Mouse (Mus musculus) midbrain, embryonic 13.5 days (tissue): Measurements from ENCODE around the gene Serpina1e. TPM values are rescaled to one million over a fixed set of nuclear protein-coding genes. Genes with fewer than 3 reads are reported as not detected.

ENCODE experiments used
- ATAC-seq: fragments of 200-750 bp; cut with Nextera tagmentation; 2 replicates; pipeline ENCODE4 v1.8.0; 2017; ENCODE audit warnings: mild to moderate bottlenecking, moderate TSS enrichment, moderate library complexity
- H3K27ac ChIP-seq: fragments of 300-500 bp; sonication (generic); 2 replicates; pipeline ENCODE4 v1.5.1; 2015; ENCODE audit warnings: inconsistent platforms, mild to moderate bottlenecking, moderate library complexity
- H3K27me3 ChIP-seq: fragments of 300-500 bp; sonication (generic); 2 replicates; pipeline ENCODE4 v1.6.1; 2015; ENCODE audit warnings: mild to moderate bottlenecking, inconsistent platforms
- H3K36me3 ChIP-seq: fragments of 300-500 bp; sonication (generic); 2 replicates; pipeline ENCODE4 v1.6.1; 2015; ENCODE audit warnings: mild to moderate bottlenecking, inconsistent platforms
- H3K4me1 ChIP-seq: fragments of 300-500 bp; sonication (generic); replicated peaks from 2 replicates; pipeline ENCODE4 v1.6.1; 2015; ENCODE audit warnings: inconsistent platforms
- H3K4me2 ChIP-seq: fragments of 300-500 bp; sonication (generic); replicated peaks from 2 replicates; pipeline ENCODE4 v1.6.1; 2015; ENCODE audit warnings: moderate library complexity, mild to moderate bottlenecking, inconsistent platforms
- H3K4me3 ChIP-seq: fragments of 300-500 bp; sonication (generic); replicated peaks from 2 replicates; pipeline ENCODE4 v1.5.1; 2015; ENCODE audit warnings: mild to moderate bottlenecking, inconsistent platforms
- H3K9ac ChIP-seq: fragments of 300-500 bp; sonication (generic); replicated peaks from 2 replicates; pipeline ENCODE4 v1.6.1; 2015; ENCODE audit warnings: mild to moderate bottlenecking, inconsistent platforms
- H3K9me3 ChIP-seq: fragments of 300-500 bp; sonication (generic); 2 replicates; pipeline ENCODE4 v1.6.1; 2016; ENCODE audit warnings: mild to moderate bottlenecking, inconsistent platforms
- WGBS: fragments of 180-500 bp; shearing (Covaris S2); methylation state at CpG from one replicate; pipeline ENCODE4 v1.1.7; 2015; 5-methylcytosine and 5-hydroxymethylcytosine counted together
- polyA plus RNA-seq: library from polyadenylated mRNA; unstranded; fragments of >200 nt; fragmentation: Nextera tagmentation; extraction: Ambion mirVana; gene quantifications from 2 replicates; pipeline ENCODE4 v1.2.1, GENCODE M21; 2015

Serpina1e gene
- polyA plus RNA-seq: 0.16 TPM in 1 of 2 replicates, not detected in the other

DNA sequence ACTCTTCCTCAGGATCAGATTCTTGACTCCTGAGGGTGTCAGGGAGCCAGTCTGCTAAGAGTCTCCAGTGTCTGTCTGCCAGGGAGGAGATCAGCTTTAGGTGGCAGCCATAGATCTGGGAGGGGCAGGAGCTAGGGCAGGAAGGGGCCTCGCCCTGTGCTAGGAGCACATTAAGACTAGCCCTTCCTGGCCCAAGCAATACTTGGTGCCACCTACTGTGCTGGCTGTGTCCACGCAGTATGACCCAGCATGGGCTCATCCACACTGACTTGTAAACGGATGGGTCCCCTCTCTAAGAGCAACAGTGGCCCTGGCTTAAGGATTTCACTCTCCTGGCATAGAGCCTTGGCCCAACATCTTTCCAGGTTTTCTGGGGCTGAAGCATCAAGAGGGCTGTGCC is at the start of gene Serpina1e:
Serpina1e (minus strand) TSS at position 178 of the 400 bp plus-strand sequence.
- no peaks in the 10 kb centered on the region; the same call in 1 of the 2 replicates for H3K9me3 ChIP-seq
- H3K36me3 ChIP-seq: no peaks in the 10 kb centered on the region
- H3K27me3 ChIP-seq: no peaks in the 10 kb centered on the region
- ATAC-seq: no peak
- no peak within 1 kb of the TSS for H3K27ac ChIP-seq
- no peak within 1 kb of the TSS for H3K4me3 ChIP-seq
- H3K4me2 ChIP-seq: no peak within 1 kb of the TSS
- H3K4me1 ChIP-seq: no peaks in the 10 kb centered on the region
- 86% methylated on average over 3 of the region's 3 CpGs for WGBS
- no peak within 1 kb of the TSS for H3K9ac ChIP-seq

DNA sequence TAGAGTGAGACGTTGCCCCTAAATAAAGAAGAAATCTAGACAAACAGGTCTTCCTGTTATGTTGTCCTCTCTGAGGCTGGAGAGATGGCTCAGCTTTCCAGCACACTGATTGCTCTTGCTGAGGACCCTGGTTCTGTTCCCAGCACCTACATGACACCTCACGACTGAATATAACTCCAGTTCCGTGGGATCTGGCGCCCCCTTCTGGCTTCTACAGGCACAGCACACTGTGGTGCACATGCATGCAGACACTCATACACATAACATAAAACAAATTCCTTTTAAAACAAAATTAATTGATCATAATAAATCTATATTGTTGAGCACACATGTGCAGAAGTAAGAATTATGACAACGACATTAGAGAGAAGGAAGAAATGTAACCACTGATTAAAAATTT is 45.9 kb upstream of the Serpina1e start:
- H3K4me1 ChIP-seq: no peaks in the 10 kb centered on the region
- H3K27me3 ChIP-seq: no peaks in the 10 kb centered on the region
- no peaks in the 10 kb centered on the region for H3K36me3 ChIP-seq
- no peak overlapping the region for H3K27ac ChIP-seq
- ATAC-seq: no peak
- H3K4me2 ChIP-seq: no peak overlapping the region
- H3K9ac ChIP-seq: no peak overlapping the region
- H3K9me3 ChIP-seq: no peaks in the 10 kb centered on the region
- 83% methylated on average over 5 of the region's 5 CpGs for WGBS
- H3K4me3 ChIP-seq: no peak overlapping the region

DNA sequence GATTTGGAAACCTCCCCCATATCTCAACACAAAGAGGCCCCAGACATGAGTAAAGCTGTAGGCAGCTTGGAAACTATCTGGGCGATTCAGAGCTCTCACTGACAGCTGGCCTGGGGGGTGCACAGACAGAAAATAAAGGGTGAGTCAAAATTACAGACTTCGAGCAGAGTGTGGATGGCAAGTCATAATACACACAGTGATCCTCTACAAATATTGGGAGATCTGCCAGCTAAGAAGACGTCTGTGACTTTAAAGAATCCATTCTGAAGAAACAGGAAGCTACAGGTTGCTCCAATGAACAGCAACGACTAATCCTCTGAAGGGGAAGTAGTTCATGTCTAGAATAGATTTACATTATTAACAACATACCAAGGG is 44.5 kb upstream of the Serpina1e start:
- Histone ChIP-seq H3K27ac (no peak overlapping the region), H3K9me3 (no peaks in the 10 kb centered on the region), H3K4me3 (no peak overlapping the region), H3K27me3 (no peaks in the 10 kb centered on the region), H3K9ac (no peak overlapping the region), H3K4me2 (no peak overlapping the region), H3K4me1 (no peaks in the 10 kb centered on the region), H3K36me3 (no peaks in the 10 kb centered on the region)
- WGBS: 70% methylated on average over 4 of the region's 4 CpGs
- ATAC-seq: no peak

DNA sequence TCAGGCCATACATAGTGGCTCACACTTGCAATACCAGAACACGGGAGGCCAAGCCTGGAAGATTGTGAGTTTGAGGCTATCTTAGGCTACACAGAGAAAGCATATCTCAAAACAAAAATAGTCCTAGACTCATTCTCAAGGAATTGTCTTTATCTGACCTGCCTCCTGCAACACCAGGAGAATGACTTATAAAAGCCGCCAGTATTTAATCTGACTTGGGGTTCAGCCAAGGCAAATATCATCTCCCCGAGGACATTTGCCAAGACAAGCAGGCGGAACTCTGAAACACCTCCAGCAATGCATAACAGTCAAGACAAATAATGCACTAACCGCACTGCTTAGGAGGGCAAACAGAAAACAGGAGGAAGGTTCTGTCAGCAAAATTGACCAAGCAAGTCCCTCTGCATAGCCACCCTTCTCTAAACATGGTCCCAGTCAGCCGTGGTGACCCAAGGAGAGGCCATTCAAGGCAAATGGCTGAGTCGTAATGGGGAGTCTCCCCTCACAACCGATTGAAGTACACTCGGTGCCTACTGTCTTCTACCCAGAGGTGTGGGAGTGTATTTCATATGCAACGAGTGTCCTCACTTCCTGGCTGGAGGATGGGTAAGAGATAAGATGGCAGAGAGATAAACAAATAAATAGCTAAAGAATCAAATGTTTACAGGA is 43.9 kb upstream of the Serpina1e start:
- Histone ChIP-seq H3K4me2 (no peak overlapping the region), H3K9ac (no peak overlapping the region), H3K4me1 (no peaks in the 10 kb centered on the region), H3K4me3 (no peak overlapping the region), H3K36me3 (no peaks in the 10 kb centered on the region), H3K27ac (no peak overlapping the region), H3K27me3 (no peaks in the 10 kb centered on the region), H3K9me3 (no peaks in the 10 kb centered on the region)
- no peak for ATAC-seq
- WGBS: 83% methylated on average over 10 of the region's 10 CpGs

DNA sequence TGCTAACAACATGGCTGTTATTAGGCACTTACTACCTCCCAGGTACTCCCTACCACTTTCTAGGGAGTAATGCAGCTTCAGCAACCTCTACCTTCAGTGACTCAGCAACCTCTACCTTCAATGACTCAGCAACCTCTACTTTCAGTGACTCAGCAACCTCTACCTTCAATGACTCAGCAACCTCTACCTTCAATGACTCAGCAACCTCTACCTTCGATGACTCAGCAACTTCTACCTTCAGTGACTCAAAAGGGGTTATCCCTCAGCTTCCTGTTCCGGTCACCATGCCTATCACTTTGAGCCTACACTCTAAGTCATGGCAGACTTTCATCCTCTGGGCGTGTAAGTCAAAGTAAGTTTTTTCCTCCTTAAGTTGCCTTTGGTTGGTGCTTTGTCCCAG is 41.8 kb upstream of the Serpina1e start:
- ATAC-seq: no peak
- Histone ChIP-seq H3K27me3 (no peaks in the 10 kb centered on the region), H3K4me3 (no peak overlapping the region), H3K4me1 (no peaks in the 10 kb centered on the region), H3K9ac (no peak overlapping the region), H3K9me3 (no peaks in the 10 kb centered on the region), H3K4me2 (no peak overlapping the region), H3K27ac (no peak overlapping the region), H3K36me3 (no peaks in the 10 kb centered on the region)
- 92% methylated on average over 3 of the region's 3 CpGs for WGBS

DNA sequence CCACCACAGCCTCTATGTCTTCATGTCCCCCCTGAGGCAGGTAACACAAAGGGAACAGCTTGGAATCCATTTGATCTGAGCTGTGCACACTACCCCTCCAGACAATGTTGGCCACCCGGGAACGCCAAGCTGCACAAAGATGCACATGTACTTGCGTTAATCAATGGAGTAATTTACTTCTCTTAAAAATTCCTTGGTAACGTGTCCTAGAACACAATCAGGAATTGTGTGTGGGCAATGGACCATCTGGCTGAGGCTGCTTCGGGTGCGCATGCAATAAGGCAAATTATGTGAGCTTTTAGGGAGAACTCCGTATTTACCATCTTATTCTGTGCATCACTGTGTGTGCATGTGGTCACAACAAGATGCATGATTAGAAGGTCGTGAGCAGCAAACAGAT is 40.8 kb upstream of the Serpina1e start:
- no peak overlapping the region for H3K9ac ChIP-seq
- no peaks in the 10 kb centered on the region for H3K36me3 ChIP-seq
- no peak overlapping the region for H3K27ac ChIP-seq
- no peak overlapping the region for H3K4me2 ChIP-seq
- no peaks in the 10 kb centered on the region for H3K9me3 ChIP-seq
- H3K4me3 ChIP-seq: no peak overlapping the region
- H3K4me1 ChIP-seq: no peaks in the 10 kb centered on the region
- no peak for ATAC-seq
- no peaks in the 10 kb centered on the region for H3K27me3 ChIP-seq
- WGBS: 76% methylated on average over 8 of the region's 8 CpGs

DNA sequence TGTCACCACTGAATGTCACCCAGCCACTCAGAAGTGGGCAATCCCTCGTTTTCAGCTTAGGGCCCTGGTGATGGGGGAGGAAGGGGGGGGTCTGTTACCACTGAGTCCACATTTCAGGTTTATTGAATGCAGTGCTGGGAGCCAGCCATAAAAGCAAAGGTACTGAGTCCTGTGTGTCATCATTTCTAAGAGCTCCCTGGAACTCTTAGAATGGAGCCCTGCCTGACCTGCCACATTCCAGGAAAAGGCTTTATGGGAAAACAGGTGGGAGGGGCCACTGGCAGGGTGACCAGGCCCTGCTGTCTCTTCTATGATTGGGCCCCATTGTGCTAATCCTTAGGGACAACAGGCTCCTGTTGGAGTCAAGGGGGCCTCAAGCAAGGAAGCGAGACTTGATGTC is 37.7 kb upstream of the Serpina1e start:
- WGBS: 63% methylated on average over 2 of the region's 2 CpGs
- no peak for ATAC-seq
- no peak overlapping the region for H3K9ac ChIP-seq
- no peaks in the 10 kb centered on the region for H3K27me3 ChIP-seq
- H3K9me3 ChIP-seq: no peaks in the 10 kb centered on the region
- H3K4me1 ChIP-seq: no peaks in the 10 kb centered on the region
- H3K36me3 ChIP-seq: no peaks in the 10 kb centered on the region
- no peak overlapping the region for H3K4me2 ChIP-seq
- H3K27ac ChIP-seq: no peak overlapping the region
- no peak overlapping the region for H3K4me3 ChIP-seq

DNA sequence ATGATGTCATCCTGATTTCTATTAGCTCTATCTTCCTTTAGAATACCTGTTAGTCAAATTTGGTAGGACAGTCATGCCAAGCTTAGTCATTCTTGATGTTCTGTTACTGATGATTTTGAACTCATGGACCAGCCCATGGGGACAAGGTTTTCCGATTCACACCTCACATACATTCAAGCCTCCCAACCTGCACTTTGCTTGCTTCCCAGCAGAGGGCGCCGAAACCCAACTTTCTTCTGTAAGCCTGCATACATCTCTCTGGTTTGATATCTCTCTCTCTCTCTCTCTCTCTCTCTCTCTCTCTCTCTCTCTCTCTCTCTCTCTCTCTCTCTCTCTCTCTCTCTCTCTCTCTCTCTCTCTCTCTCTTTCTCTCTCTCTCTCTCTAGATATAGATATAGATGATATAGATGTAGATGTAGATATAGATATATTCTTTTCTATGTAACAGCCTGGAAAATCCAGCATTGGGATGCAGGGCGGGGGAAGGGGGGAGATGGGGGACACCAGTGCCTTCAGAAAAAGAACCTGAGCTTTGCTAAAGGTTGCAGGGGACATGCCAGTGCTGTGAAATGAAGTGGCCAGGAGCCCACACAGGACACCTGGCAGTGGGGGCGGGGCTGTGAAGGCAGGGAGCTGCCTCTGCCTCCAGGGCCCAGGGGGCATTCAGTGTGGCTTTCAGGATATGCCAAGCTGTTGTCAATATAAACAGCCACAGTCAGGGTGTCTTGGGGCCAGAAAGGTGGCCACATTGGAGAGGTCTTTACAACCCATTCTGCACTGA is 36.7 kb upstream of the Serpina1e start:
- ATAC-seq: peak; percentile 55; the same call in 1 of the 2 replicates
- WGBS: 41% methylated on average over 5 of the region's 5 CpGs

DNA sequence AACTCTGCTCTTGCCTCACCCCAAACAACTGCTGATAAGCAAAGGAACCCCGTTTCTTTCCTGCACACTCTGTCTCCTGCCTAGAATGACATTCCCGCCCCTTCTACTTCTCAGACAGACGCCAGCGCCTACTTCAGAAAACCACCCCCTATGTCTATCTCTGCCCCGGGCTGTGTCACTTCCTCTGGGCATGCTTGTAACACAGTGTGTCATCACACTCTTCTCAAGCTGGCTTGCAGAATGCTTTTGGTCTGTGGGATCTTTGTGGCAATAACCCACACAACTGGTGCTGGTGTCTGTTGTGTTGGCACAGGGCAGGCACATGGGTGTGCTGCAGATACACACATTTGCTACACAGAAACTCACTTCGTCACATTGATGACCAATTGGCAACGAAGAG is 34.2 kb upstream of the Serpina1e start:
- H3K4me2 ChIP-seq: no peak overlapping the region
- H3K27me3 ChIP-seq: no peaks in the 10 kb centered on the region
- no peak for ATAC-seq
- H3K9ac ChIP-seq: no peak overlapping the region
- no peak overlapping the region for H3K27ac ChIP-seq
- H3K4me1 ChIP-seq: no peaks in the 10 kb centered on the region
- H3K9me3 ChIP-seq: no peaks in the 10 kb centered on the region
- H3K4me3 ChIP-seq: no peak overlapping the region
- WGBS: 80% methylated on average over 7 of the region's 7 CpGs
- no peaks in the 10 kb centered on the region for H3K36me3 ChIP-seq

More for the DNA sequence above, 36.7 kb upstream of the Serpina1e start:
- Histone ChIP-seq H3K9ac (no peak overlapping the region), H3K27ac (no peak overlapping the region), H3K4me2 (no peak overlapping the region), H3K36me3 (no peaks in the 10 kb centered on the region), H3K9me3 (no peaks in the 10 kb centered on the region), H3K4me3 (no peak overlapping the region), H3K27me3 (no peaks in the 10 kb centered on the region), H3K4me1 (no peaks in the 10 kb centered on the region)

DNA sequence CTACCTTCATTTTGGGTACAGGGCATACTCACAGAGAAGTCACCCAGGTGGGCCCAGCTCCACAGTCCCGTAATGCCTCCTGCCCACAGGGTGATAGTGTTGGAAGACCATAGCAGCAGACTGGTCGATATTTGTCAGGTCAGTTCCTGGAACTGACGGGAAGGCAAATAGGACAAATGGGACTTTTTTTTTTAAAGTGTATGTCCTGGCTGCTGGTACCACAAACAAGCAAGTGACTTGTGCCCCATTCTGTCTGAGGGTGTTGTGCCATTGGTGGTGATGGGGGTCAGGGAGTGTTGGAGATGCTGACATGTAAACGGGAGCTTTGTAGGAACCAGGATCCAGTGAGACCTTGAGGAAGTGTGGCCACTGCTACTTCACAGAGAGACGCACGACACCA is 31.1 kb upstream of the Serpina1e start, which contains the start of gene Serpina11:
Serpina11 (minus strand) TSS at position 101 of the 400 bp plus-strand sequence.
- 95% methylated on average over 6 of the region's 6 CpGs for WGBS
- H3K27me3 ChIP-seq: no peaks in the 10 kb centered on the region
- no peak within 1 kb of the TSS for H3K27ac ChIP-seq
- no peaks in the 10 kb centered on the region for H3K4me1 ChIP-seq
- H3K4me3 ChIP-seq: no peak within 1 kb of the TSS
- H3K9me3 ChIP-seq: no peaks in the 10 kb centered on the region
- H3K9ac ChIP-seq: no peak within 1 kb of the TSS
- H3K4me2 ChIP-seq: no peak within 1 kb of the TSS
- no peaks in the 10 kb centered on the region for H3K36me3 ChIP-seq
- no peak for ATAC-seq

DNA sequence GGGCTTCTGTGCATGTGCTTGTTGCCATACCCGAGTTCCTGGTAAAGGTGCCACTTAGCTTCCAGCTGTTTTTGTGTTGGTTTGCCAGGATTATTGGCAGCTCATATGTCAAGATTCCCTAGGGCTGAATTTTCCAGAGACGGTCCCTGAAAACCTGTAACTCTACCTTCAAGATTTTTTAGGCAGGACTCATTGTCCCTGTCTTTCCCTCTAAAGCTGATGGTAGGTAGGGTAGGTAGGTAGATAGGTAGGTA is 30.7 kb upstream of the Serpina1e start:
- Histone ChIP-seq H3K4me3 (no peak overlapping the region), H3K9ac (no peak overlapping the region), H3K9me3 (no peaks in the 10 kb centered on the region), H3K36me3 (no peaks in the 10 kb centered on the region), H3K27ac (no peak overlapping the region), H3K4me2 (no peak overlapping the region), H3K4me1 (no peaks in the 10 kb centered on the region), H3K27me3 (no peaks in the 10 kb centered on the region)
- WGBS: 71% methylated on average over 2 of the region's 2 CpGs
- ATAC-seq: no peak

DNA sequence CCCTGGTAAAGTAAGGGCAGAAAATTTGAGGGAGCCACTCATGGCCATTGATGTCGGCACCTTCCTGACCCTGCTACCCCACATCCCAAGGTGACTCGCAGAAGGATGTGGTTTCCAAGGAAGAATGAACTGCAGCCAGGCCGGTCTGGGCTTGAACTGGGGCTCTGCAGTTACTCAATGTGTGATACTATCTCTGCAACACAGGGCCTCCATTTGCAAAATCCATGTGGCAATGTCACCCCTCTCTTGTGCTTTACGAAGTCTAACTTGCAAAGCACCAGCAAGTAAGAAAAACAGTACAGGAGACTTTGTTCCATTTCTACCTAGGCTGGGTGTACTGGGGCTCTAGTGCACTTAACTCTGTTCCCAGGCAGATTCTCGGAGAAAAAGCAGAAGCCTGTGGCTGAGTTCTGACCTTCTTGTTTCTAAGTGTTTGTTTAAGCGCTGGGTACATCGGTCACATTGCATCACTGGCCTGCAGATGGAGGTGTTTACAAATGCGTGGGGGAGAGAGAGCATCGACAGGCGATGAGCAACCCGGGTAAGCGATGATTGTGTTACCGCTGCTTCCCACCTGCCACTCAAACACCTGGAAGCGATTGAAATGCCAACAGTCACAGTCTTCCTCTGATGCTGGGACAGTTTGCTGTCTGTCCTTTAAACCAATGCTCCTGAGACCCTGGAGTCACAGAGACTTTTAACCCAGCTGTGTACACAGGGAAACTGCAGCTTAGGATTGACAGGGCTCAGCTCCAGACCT is 30.2 kb upstream of the Serpina1e start:
- Histone ChIP-seq H3K4me1 (no peaks in the 10 kb centered on the region), H3K27ac (no peak overlapping the region), H3K9ac (no peak overlapping the region), H3K36me3 (no peaks in the 10 kb centered on the region), H3K4me3 (no peak overlapping the region), H3K27me3 (no peaks in the 10 kb centered on the region), H3K4me2 (no peak overlapping the region), H3K9me3 (no peaks in the 10 kb centered on the region)
- ATAC-seq: no peak
- 68% methylated on average over 14 of the region's 14 CpGs for WGBS
